Mouse (Mus musculus): ENCODE measurements at regions not wholly inside any gene's neighbourhood (a gene's known extent, or its start where the extent isn't known, plus 50 kb on each side); places are given as distances from the start of the nearest gene placed in this dataset.

DNA sequence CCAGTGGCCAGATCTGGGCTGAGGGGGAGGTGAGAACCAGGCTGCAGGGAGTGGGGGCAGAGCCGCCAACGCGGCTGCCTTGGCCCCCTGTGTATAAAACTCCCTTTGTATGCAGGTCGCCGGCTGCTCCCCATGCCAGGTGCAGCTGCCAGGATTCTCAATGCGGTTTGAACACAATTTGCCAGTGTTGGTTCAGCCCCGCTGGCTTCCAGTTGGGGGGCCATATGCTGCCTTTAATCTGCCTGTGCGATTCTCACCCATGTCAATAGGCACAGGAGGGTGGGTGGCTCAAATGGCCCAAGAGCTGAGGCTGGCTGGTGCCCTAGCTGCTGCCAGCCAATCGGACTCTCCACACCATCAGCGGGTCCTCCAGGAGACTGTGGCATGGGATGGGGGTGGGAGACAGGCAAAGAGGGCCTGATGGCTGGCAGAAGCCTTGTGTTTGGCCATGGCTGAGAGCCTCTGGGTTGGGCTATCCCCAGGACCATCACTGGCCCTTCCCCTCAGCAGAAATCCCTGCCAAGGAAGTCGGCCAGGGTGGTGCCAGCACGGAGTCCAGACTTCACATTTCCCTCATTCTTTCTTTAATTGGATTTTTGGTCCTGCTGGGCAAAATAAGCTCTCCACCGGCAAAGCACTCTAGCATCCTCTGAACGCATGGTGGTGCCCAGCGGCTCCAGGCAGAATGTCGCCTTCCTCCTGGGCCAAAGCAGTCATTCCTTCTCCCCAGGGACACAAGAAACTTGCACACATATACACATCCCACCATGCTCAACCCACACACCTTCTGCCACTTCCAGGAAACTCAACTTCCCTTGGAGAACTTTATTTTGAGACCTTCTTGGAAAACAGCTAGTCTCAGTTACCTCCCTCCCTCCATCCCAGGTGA is 338.0 kb downstream of the Bcor start:
- ATAC-seq (ENCODE audit: extremely low read depth, insufficient number of reproducible peaks, low FRiP score, poor library complexity, severe bottlenecking) (no peak), DNase-seq (ENCODE audit: low spot score) (no peak)
- Histone ChIP-seq H3K9me3 (replicated peaks) (no peaks in the 10 kb centered on the region), H3K36me3 (replicated peaks) (no peaks in the 10 kb centered on the region), H3K4me3 (ENCODE audit: low read depth, low read length) (no peak overlapping the region), H3K27me3 (ENCODE audit: insufficient read depth, low read length) (peaks cover 18% of the 10 kb centered on the region), H3K4me1 (ENCODE audit: insufficient read depth, low read depth, low read length) (no peaks in the 10 kb centered on the region)
- TF ChIP-seq CTCF (IDR thresholded peaks at IDR 0.05; ENCODE audit: low read depth, low read length) = no peak
- TF ChIP-seq TAL1 (conservative IDR thresholded peaks at IDR 0.05; ENCODE audit: low read depth, low read length) = no peak
- no peak for TF ChIP-seq GATA2 (IDR thresholded peaks at IDR 0.05; ENCODE audit: borderline replicate concordance, low read depth, low read length)
- TF ChIP-seq POLR2AphosphoS5 (IDR thresholded peaks at IDR 0.05; ENCODE audit: insufficient replicate concordance, low read depth, low read length) = no peak
- TF ChIP-seq GATA1 (IDR thresholded peaks at IDR 0.05; ENCODE audit: borderline replicate concordance, low read length) = no peak

DNA sequence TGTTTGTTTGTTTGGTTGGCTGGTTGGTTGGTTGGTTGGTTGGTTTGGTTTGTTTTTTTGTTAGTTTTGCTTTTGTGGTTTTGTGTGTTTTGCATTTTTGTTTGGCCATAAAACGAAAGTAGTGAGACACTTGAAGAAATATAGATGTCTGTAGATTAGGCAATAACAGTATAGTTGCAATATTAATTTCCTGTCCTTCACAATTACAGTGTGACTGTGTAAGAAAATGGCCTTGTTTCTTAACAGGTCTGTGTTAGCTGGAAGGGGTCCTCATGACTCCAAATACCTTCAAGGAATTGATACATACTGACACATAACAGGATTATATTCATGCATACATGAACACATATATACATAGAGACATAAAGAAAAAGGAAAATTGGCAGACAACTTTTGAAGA is 334.2 kb downstream of the Bcor start:
- Histone ChIP-seq H3K27me3 (ENCODE audit: insufficient read depth, low read length) (peaks cover 20% of the 10 kb centered on the region), H3K9me3 (replicated peaks) (no peaks in the 10 kb centered on the region), H3K4me3 (ENCODE audit: low read depth, low read length) (no peak overlapping the region), H3K4me1 (ENCODE audit: insufficient read depth, low read depth, low read length) (no peaks in the 10 kb centered on the region), H3K36me3 (replicated peaks) (no peaks in the 10 kb centered on the region)
- DNase-seq (ENCODE audit: low spot score) (no peak), ATAC-seq (ENCODE audit: extremely low read depth, insufficient number of reproducible peaks, low FRiP score, poor library complexity, severe bottlenecking) (no peak)
- TF ChIP-seq GATA2 (IDR thresholded peaks at IDR 0.05; ENCODE audit: borderline replicate concordance, low read depth, low read length) (no peak), GATA1 (IDR thresholded peaks at IDR 0.05; ENCODE audit: borderline replicate concordance, low read length) (no peak), TAL1 (conservative IDR thresholded peaks at IDR 0.05; ENCODE audit: low read depth, low read length) (no peak), POLR2AphosphoS5 (IDR thresholded peaks at IDR 0.05; ENCODE audit: insufficient replicate concordance, low read depth, low read length) (no peak), CTCF (IDR thresholded peaks at IDR 0.05; ENCODE audit: low read depth, low read length) (no peak)

DNA sequence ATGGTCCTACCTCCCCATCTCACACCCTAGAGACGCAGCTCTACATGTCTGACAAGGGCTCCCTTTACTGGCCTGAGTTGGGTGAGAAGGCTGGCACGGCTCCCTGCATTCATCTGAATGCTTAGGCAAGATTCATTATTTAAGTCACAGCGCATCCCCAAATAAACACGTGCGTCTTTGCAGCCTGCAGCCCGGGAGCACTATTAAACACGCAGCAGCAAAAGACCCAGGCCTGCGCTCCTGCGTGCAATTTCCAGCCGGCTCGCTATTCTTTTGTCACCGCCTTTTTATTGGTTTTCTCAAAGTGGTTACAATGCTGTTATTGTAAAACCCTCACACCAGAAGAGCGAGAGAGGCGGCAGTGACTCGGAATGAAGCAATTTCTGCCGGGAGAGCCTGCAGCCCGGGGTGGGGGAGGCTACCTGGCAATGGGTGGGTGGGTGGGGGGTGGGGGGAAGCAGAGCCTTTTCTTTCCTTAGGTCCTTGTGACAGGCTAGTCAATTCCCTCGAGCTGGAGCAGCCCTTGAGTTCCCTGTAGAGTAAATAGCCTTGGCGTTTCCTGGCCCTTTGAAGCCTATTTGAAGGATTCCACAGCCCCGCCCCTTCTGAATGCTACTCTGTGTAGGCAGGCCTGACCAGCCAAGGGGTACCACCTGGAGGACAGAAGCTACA is 333.3 kb downstream of the Bcor start:
- no peaks in the 10 kb centered on the region for H3K9me3 ChIP-seq (replicated peaks)
- H3K36me3 ChIP-seq (replicated peaks) = no peaks in the 10 kb centered on the region
- DNase-seq (ENCODE audit: low spot score) = no peak
- no peaks in the 10 kb centered on the region for H3K4me1 ChIP-seq (ENCODE audit: insufficient read depth, low read depth, low read length)
- peaks cover 19% of the 10 kb centered on the region for H3K27me3 ChIP-seq (ENCODE audit: insufficient read depth, low read length)
- H3K4me3 ChIP-seq (ENCODE audit: low read depth, low read length) = no peak overlapping the region
- ATAC-seq (ENCODE audit: extremely low read depth, insufficient number of reproducible peaks, low FRiP score, poor library complexity, severe bottlenecking) = no peak
- no peak for TF ChIP-seq GATA2 (IDR thresholded peaks at IDR 0.05; ENCODE audit: borderline replicate concordance, low read depth, low read length)

DNA sequence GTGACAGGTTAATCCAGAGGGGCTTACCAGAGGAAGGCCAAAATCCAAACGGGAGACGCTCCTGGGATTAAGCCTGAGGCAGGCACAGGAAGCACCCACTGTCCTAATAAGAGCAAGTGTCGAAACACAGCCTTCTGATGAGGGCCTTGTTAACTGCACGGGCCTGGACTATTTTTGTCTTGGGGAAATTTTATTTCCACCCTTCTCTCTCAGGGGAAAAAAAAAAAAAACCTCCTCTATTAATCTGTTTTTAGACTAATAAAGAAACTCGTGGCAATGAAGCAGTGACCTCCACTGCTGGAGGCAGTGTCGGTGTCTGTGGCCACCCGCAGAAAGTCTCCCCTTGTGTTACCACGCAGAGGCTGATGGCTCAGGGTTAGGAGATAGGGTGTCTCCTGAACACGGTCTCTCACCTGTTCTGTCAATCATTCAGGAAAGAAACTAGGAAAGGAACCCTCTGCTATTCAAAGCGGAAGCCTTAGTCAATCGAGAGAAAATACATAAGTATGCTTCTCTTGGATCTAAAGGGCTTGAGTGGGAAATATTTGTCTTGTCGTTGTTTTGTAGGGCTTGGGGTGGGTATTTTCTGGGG is 330.6 kb downstream of the Bcor start:
- Histone ChIP-seq H3K9me3 (replicated peaks) (no peaks in the 10 kb centered on the region), H3K4me3 (ENCODE audit: low read depth, low read length) (no peak overlapping the region), H3K27me3 (ENCODE audit: insufficient read depth, low read length) (peaks cover 17% of the 10 kb centered on the region), H3K4me1 (ENCODE audit: insufficient read depth, low read depth, low read length) (no peaks in the 10 kb centered on the region), H3K36me3 (replicated peaks) (no peaks in the 10 kb centered on the region)
- no peak for ATAC-seq (ENCODE audit: extremely low read depth, insufficient number of reproducible peaks, low FRiP score, poor library complexity, severe bottlenecking)
- no peak for DNase-seq (ENCODE audit: low spot score)
- TF ChIP-seq GATA1 (IDR thresholded peaks at IDR 0.05; ENCODE audit: borderline replicate concordance, low read length) (no peak), CTCF (IDR thresholded peaks at IDR 0.05; ENCODE audit: low read depth, low read length) (no peak), TAL1 (conservative IDR thresholded peaks at IDR 0.05; ENCODE audit: low read depth, low read length) (no peak), POLR2AphosphoS5 (IDR thresholded peaks at IDR 0.05; ENCODE audit: insufficient replicate concordance, low read depth, low read length) (no peak), GATA2 (IDR thresholded peaks at IDR 0.05; ENCODE audit: borderline replicate concordance, low read depth, low read length) (no peak)

DNA sequence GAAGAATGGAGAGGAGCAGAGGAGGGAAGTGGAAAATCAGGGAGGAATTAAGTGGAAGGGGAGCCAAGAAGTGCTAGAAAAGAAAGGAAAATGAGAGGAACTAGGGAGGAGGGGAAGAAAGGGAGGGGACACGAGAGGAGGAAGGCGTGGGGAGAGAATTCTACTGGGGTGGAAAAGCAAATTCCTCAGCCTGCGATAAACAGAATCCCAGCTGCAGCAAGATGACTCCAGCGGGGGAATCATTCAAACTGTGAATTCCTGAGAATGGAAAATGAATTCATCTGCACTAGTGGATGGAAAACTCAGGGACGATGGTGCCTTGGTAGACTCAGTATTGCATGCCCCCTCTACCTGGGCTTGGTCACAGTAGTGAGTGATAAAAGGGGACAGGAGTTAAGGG is 322.6 kb downstream of the Bcor start:
- Histone ChIP-seq H3K36me3 (replicated peaks) (no peaks in the 10 kb centered on the region), H3K4me1 (ENCODE audit: insufficient read depth, low read depth, low read length) (no peaks in the 10 kb centered on the region), H3K27me3 (ENCODE audit: insufficient read depth, low read length) (peaks cover 20% of the 10 kb centered on the region), H3K4me3 (ENCODE audit: low read depth, low read length) (no peak overlapping the region), H3K9me3 (replicated peaks) (no peaks in the 10 kb centered on the region)
- DNase-seq (ENCODE audit: low spot score) (no peak), ATAC-seq (ENCODE audit: extremely low read depth, insufficient number of reproducible peaks, low FRiP score, poor library complexity, severe bottlenecking) (no peak)
- no peak for TF ChIP-seq TAL1 (conservative IDR thresholded peaks at IDR 0.05; ENCODE audit: low read depth, low read length)
- TF ChIP-seq POLR2AphosphoS5 (IDR thresholded peaks at IDR 0.05; ENCODE audit: insufficient replicate concordance, low read depth, low read length) = no peak
- TF ChIP-seq GATA1 (IDR thresholded peaks at IDR 0.05; ENCODE audit: borderline replicate concordance, low read length) = no peak
- no peak for TF ChIP-seq GATA2 (IDR thresholded peaks at IDR 0.05; ENCODE audit: borderline replicate concordance, low read depth, low read length)
- no peak for TF ChIP-seq CTCF (IDR thresholded peaks at IDR 0.05; ENCODE audit: low read depth, low read length)

DNA sequence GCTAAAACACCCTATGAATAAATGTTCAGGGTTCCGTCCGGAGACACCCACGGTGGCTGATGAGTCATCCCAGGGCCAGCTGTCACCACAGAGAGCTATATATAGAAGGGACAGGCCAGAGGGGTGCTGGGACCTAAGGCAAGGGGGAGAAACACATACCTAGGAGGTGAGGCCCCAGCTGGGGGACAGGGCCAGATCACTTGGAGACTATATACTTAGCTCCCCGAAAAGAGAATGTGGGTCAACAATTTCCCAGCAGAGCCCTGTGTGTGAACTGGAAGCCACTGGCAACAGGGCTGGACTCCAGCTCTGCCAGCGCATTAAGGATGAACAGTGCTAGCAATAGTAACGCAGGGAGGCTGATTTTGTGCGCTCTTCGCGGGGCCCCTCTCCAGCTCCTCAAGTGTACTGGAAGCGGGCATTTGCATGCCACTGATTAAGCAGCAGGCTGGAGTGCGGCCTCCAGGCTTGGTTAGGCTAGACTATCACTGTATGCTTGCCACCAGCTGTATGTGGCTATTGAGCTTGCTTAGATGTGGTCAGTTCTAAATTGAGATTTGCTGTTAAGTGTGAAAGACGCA is 320.4 kb downstream of the Bcor start:
- Histone ChIP-seq H3K4me3 (ENCODE audit: low read depth, low read length) (no peak overlapping the region), H3K4me1 (ENCODE audit: insufficient read depth, low read depth, low read length) (no peaks in the 10 kb centered on the region), H3K36me3 (replicated peaks) (no peaks in the 10 kb centered on the region), H3K27me3 (ENCODE audit: insufficient read depth, low read length) (peaks cover 16% of the 10 kb centered on the region), H3K9me3 (replicated peaks) (no peaks in the 10 kb centered on the region)
- ATAC-seq (ENCODE audit: extremely low read depth, insufficient number of reproducible peaks, low FRiP score, poor library complexity, severe bottlenecking) (no peak), DNase-seq (ENCODE audit: low spot score) (no peak)
- TF ChIP-seq GATA1 (IDR thresholded peaks at IDR 0.05; ENCODE audit: borderline replicate concordance, low read length) (no peak), TAL1 (conservative IDR thresholded peaks at IDR 0.05; ENCODE audit: low read depth, low read length) (no peak), POLR2AphosphoS5 (IDR thresholded peaks at IDR 0.05; ENCODE audit: insufficient replicate concordance, low read depth, low read length) (no peak), GATA2 (IDR thresholded peaks at IDR 0.05; ENCODE audit: borderline replicate concordance, low read depth, low read length) (no peak), CTCF (IDR thresholded peaks at IDR 0.05; ENCODE audit: low read depth, low read length) (no peak)

Data from G1E (cell line).